Mouse (Mus musculus): ENCODE results near the gene Chm. TPM values are rescaled to one million over a fixed set of nuclear protein-coding genes. Genes with fewer than 3 reads are reported as not detected.

Chm gene
- polyA plus RNA-seq, 1 experiment from 2014 or later = 14.6 TPM

MicroRNAs within 50 kb of the gene (microRNA counts, 519-probe panel; counts per million panel counts)
- 2,905 counts per million, percentile 56 among the panel's probes with 10 or more counts for microRNA mmu-miR-361

Small RNAs within 50 kb of the gene (microRNA-seq; reads per million reads assigned to microRNA genes)
- gene Mir361 = 3,751 reads per million, percentile 89 among the genes with 10 or more reads in this experiment

Other genes with a start within 250 kb of the Chm start
- 11.7 and 12.3 TPM in 2 replicates for gene Dach2, start 112.0 kb upstream of the Chm start, polyA plus RNA-seq (2015; fragmentation: Nextera tagmentation; extraction: Ambion mirVana)

All from hindbrain, embryonic 15.5 days (tissue).